Mouse (Mus musculus): Measurements from ENCODE around the gene Scrt2.

DNA sequence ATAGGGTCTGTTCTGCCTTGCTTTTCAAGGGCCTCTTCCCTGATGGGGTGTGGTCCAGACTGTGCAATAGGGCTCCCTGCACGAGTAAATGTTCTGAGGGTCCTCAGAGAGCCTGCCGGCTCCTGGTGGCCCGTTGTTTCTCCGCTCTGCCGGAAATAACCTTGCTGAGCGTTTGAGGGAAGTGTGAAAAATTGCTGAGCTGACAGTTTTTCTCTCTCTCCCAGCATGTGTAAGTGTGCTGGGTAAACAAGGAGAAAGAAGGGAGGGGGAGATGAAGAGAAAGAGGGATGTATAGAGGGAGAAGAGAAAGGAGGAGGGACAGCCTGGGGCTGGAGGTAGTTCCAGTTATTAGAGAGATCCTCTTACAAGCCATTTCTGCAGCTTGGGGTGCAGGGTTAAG is 3.0 kb downstream of the Scrt2 start:
- no peak for TF ChIP-seq CTCF (IDR thresholded peaks at IDR 0.05)
- TF ChIP-seq POLR2A (IDR thresholded peaks at IDR 0.05; ENCODE audit: insufficient read depth, low read depth, low read length), result no peak
- TF ChIP-seq EP300 (IDR thresholded peaks at IDR 0.05; ENCODE audit: insufficient read depth, low read depth, low read length), result no peak
